Mouse (Mus musculus): ENCODE measurements around the gene Smg9. TPM values are rescaled to one million over a fixed set of nuclear protein-coding genes. Genes with fewer than 3 reads are reported as not detected.

The Smg9 gene
- polyA plus RNA-seq, 1 experiment from 2014 or later = 30.2 TPM

GRCm38 (mm10) chr7:24382730-24383372 lies 16.6 kb upstream of the Smg9 start:
- ATAC-seq (replicated peaks; ENCODE audit: low FRiP score) = no peak
- no peak overlapping the region for H3K4me3 ChIP-seq (ENCODE audit: low read depth, low read length)
- no peak overlapping the region; the same call in 1 of the 2 replicates for H3K4me2 ChIP-seq
- DNase-seq (ENCODE audit: low spot score) = no peak
- H3K27ac ChIP-seq (ENCODE audit: low read depth, low read length) = peak overlapping the region; percentile 90
- WGBS = 87% methylated on average over 16 of the region's 16 CpGs
- H3K27me3 ChIP-seq (replicated peaks; ENCODE audit: control insufficient read depth, insufficient read depth, low read length) = no peaks in the 10 kb centered on the region
- H3K4me1 ChIP-seq (replicated peaks; ENCODE audit: control insufficient read depth, insufficient read depth, low read length) = peaks cover 53% of the 10 kb centered on the region
- no peaks in the 10 kb centered on the region for H3K9me3 ChIP-seq (ENCODE audit: control insufficient read depth, low read length)
- H3K9ac ChIP-seq (ENCODE audit: low read depth, low read length) = peak overlapping the region; percentile 56
- peaks cover 25% of the 10 kb centered on the region for H3K36me3 ChIP-seq (ENCODE audit: control insufficient read depth, insufficient read depth, low read length)

DNA sequence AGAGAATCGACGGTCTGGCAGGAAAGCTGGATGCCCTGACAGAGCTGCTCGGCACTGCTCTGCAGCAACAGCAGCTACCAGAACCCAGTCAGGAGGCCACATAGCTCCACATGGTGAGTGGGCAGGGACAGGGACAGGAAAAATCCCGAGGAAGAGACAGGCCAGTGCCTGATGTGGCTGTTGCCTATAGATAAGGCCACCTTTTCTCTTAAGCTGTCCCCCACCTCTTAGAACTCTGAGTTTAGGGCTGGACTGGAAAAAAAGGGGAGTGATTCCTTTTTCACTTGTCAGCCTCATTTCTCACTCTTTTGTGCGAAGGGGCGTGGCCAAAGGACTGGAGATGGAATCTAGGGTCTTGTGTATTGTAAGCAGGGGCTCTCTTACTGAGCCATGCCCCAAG lies 15.3 kb upstream of the Smg9 start:
- peaks cover 43% of the 10 kb centered on the region for H3K4me1 ChIP-seq (replicated peaks; ENCODE audit: control insufficient read depth, insufficient read depth, low read length)
- 38% methylated on average over 6 of the region's 6 CpGs for WGBS
- peak overlapping the region; percentile 30 for H3K4me2 ChIP-seq
- peak overlapping the region; percentile 56; the same call in 1 of the 2 replicates for H3K9ac ChIP-seq (ENCODE audit: low read depth, low read length)
- H3K9me3 ChIP-seq (ENCODE audit: control insufficient read depth, low read length) = no peaks in the 10 kb centered on the region
- no peaks in the 10 kb centered on the region for H3K27me3 ChIP-seq (replicated peaks; ENCODE audit: control insufficient read depth, insufficient read depth, low read length)
- DNase-seq (ENCODE audit: low spot score) (no peak), ATAC-seq (replicated peaks; ENCODE audit: low FRiP score) (peak; percentile 81)
- 0 out of 2 replicates have a peak overlapping the region, but pooled peaks have one; percentile 10 for H3K4me3 ChIP-seq (ENCODE audit: low read depth, low read length)
- H3K36me3 ChIP-seq (ENCODE audit: control insufficient read depth, insufficient read depth, low read length) = peaks cover 25% of the 10 kb centered on the region
- peak overlapping the region; percentile 90 for H3K27ac ChIP-seq (ENCODE audit: low read depth, low read length)

GRCm38 (mm10) chr7:24384827-24385226 lies 14.6 kb upstream of the Smg9 start:
- ATAC-seq (replicated peaks; ENCODE audit: low FRiP score) = 0 out of 2 replicates have a peak, but pooled peaks have one; percentile 19
- peak; percentile 79 for DNase-seq (ENCODE audit: low spot score)
- 15% methylated on average over 11 of the region's 11 CpGs for WGBS
- Histone ChIP-seq H3K4me3 (ENCODE audit: low read depth, low read length) (no peak overlapping the region), H3K9ac (ENCODE audit: low read depth, low read length) (0 out of 2 replicates have a peak overlapping the region, but pooled peaks have one; percentile 30), H3K4me1 (replicated peaks; ENCODE audit: control insufficient read depth, insufficient read depth, low read length) (peaks cover 42% of the 10 kb centered on the region), H3K36me3 (ENCODE audit: control insufficient read depth, insufficient read depth, low read length) (peaks cover 19% of the 10 kb centered on the region), H3K4me2 (peak overlapping the region; percentile 42), H3K27me3 (replicated peaks; ENCODE audit: control insufficient read depth, insufficient read depth, low read length) (no peaks in the 10 kb centered on the region), H3K9me3 (ENCODE audit: control insufficient read depth, low read length) (no peaks in the 10 kb centered on the region), H3K27ac (ENCODE audit: low read depth, low read length) (peak overlapping the region; percentile 90)

DNA sequence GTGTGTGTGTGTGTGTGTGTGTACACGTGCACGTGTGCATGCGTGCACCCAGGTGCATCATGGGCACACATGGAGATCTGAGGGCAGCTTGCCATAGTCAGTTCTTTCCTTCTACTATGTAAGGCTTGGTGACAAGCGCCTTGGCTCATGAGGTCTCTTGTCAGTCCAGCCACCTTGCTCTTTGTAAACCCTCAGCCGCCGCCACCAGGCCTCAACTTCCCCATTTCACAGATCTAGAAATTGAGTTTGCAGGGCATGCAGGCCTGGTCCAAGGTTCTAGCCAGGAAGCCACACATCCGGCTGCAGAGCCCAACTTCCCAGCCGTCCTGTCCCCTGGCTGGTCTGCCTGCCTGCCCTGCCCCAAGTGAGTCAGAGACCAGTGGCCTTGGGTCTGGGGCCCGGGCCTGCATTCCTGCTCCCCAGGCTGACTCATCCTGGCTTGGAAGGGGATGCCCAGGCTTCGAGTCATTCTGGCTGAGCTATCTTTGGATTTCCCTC lies 12.3 kb upstream of the Smg9 start:
- peak overlapping the region; percentile 43 for H3K27ac ChIP-seq (ENCODE audit: low read depth, low read length)
- no peak overlapping the region for H3K9ac ChIP-seq (ENCODE audit: low read depth, low read length)
- no peaks in the 10 kb centered on the region for H3K9me3 ChIP-seq (ENCODE audit: control insufficient read depth, low read length)
- ATAC-seq (replicated peaks; ENCODE audit: low FRiP score) (no peak), DNase-seq (ENCODE audit: low spot score) (no peak)
- H3K4me1 ChIP-seq (replicated peaks; ENCODE audit: control insufficient read depth, insufficient read depth, low read length) = peaks cover 35% of the 10 kb centered on the region
- H3K36me3 ChIP-seq (ENCODE audit: control insufficient read depth, insufficient read depth, low read length) = peaks cover 8% of the 10 kb centered on the region
- H3K4me2 ChIP-seq = no peak overlapping the region; the same call in 1 of the 2 replicates
- H3K4me3 ChIP-seq (ENCODE audit: low read depth, low read length) = no peak overlapping the region
- H3K27me3 ChIP-seq (replicated peaks; ENCODE audit: control insufficient read depth, insufficient read depth, low read length) = no peaks in the 10 kb centered on the region
- 51% methylated on average over 10 of the region's 10 CpGs for WGBS

- Histone ChIP-seq H3K27ac (ENCODE audit: low read depth, low read length) (no peak overlapping the region), H3K4me2 (no peak overlapping the region), H3K9ac (ENCODE audit: low read depth, low read length) (no peak overlapping the region), H3K27me3 (replicated peaks; ENCODE audit: control insufficient read depth, insufficient read depth, low read length) (no peaks in the 10 kb centered on the region), H3K9me3 (ENCODE audit: control insufficient read depth, low read length) (no peaks in the 10 kb centered on the region; the same call in 1 of the 2 replicates), H3K4me1 (replicated peaks; ENCODE audit: control insufficient read depth, insufficient read depth, low read length) (peaks cover 26% of the 10 kb centered on the region), H3K4me3 (ENCODE audit: low read depth, low read length) (no peak overlapping the region), H3K36me3 (ENCODE audit: control insufficient read depth, insufficient read depth, low read length) (no peaks in the 10 kb centered on the region)
- ATAC-seq (replicated peaks; ENCODE audit: low FRiP score) (no peak), DNase-seq (ENCODE audit: low spot score) (no peak)
- 48% methylated on average over 13 of the region's 13 CpGs for WGBS
Observed at GRCm38 (mm10) chr7:24389516-24390187, 9.8 kb upstream of the Smg9 start.

GRCm38 (mm10) chr7:24390512-24390911 lies 8.9 kb upstream of the Smg9 start:
- DNase-seq (ENCODE audit: low spot score) (no peak), ATAC-seq (replicated peaks; ENCODE audit: low FRiP score) (no peak)
- H3K9ac ChIP-seq (ENCODE audit: low read depth, low read length) = no peak overlapping the region
- no peaks in the 10 kb centered on the region; the same call in 1 of the 2 replicates for H3K9me3 ChIP-seq (ENCODE audit: control insufficient read depth, low read length)
- no peaks in the 10 kb centered on the region for H3K27me3 ChIP-seq (replicated peaks; ENCODE audit: control insufficient read depth, insufficient read depth, low read length)
- peaks cover 35% of the 10 kb centered on the region for H3K4me1 ChIP-seq (replicated peaks; ENCODE audit: control insufficient read depth, insufficient read depth, low read length)
- H3K4me3 ChIP-seq (ENCODE audit: low read depth, low read length) = no peak overlapping the region
- no peak overlapping the region for H3K4me2 ChIP-seq
- H3K36me3 ChIP-seq (ENCODE audit: control insufficient read depth, insufficient read depth, low read length) = no peaks in the 10 kb centered on the region
- 65% methylated on average over 7 of the region's 7 CpGs for WGBS
- H3K27ac ChIP-seq (ENCODE audit: low read depth, low read length) = no peak overlapping the region

DNA sequence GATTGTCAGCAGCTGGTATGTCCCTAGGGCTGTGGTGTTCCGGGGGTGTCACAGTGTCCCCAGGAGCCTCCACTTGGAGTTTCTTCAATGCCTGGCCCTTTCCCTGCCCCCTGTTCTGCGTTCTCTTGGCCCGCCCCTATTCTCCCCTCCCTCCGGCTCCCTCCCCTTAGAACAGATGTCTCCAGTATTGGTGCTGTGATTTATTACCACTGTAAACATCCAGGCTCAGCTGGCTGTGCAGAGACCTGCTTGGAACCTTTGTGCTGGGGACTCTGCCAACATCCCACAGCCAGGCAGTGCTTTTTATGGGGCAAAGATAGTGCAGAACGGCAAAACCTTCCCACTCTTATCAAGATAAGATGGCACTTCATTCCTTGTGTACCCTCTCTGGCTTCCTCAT lies 8.3 kb upstream of the Smg9 start:
- Histone ChIP-seq H3K4me1 (replicated peaks; ENCODE audit: control insufficient read depth, insufficient read depth, low read length) (peaks cover 39% of the 10 kb centered on the region), H3K27ac (ENCODE audit: low read depth, low read length) (no peak overlapping the region)
- 26% methylated on average over 5 of the region's 5 CpGs for WGBS

GRCm38 (mm10) chr7:24391687-24392086 lies 7.7 kb upstream of the Smg9 start:
- Histone ChIP-seq H3K27me3 (replicated peaks; ENCODE audit: control insufficient read depth, insufficient read depth, low read length) (no peaks in the 10 kb centered on the region), H3K36me3 (ENCODE audit: control insufficient read depth, insufficient read depth, low read length) (no peaks in the 10 kb centered on the region), H3K4me2 (no peak overlapping the region), H3K9ac (ENCODE audit: low read depth, low read length) (no peak overlapping the region), H3K9me3 (ENCODE audit: control insufficient read depth, low read length) (no peaks in the 10 kb centered on the region; the same call in 1 of the 2 replicates), H3K4me1 (replicated peaks; ENCODE audit: control insufficient read depth, insufficient read depth, low read length) (peaks cover 45% of the 10 kb centered on the region), H3K4me3 (ENCODE audit: low read depth, low read length) (no peak overlapping the region), H3K27ac (ENCODE audit: low read depth, low read length) (no peak overlapping the region)
- 68% methylated on average over 2 of the region's 2 CpGs for WGBS
- no peak for ATAC-seq (replicated peaks; ENCODE audit: low FRiP score)
- no peak for DNase-seq (ENCODE audit: low spot score)

More for the DNA sequence above, 8.3 kb upstream of the Smg9 start:
- Histone ChIP-seq H3K9me3 (ENCODE audit: control insufficient read depth, low read length) (no peaks in the 10 kb centered on the region; the same call in 1 of the 2 replicates), H3K4me3 (ENCODE audit: low read depth, low read length) (no peak overlapping the region), H3K36me3 (ENCODE audit: control insufficient read depth, insufficient read depth, low read length) (no peaks in the 10 kb centered on the region), H3K27me3 (replicated peaks; ENCODE audit: control insufficient read depth, insufficient read depth, low read length) (no peaks in the 10 kb centered on the region), H3K9ac (ENCODE audit: low read depth, low read length) (no peak overlapping the region), H3K4me2 (no peak overlapping the region)
- ATAC-seq (replicated peaks; ENCODE audit: low FRiP score) = no peak
- no peak for DNase-seq (ENCODE audit: low spot score)
